Mouse (Mus musculus) mature B cell (primary cell): Measurements from ENCODE around the gene Cd48.
"Not testable (repeated sequence)": the region's sequence is repeated elsewhere in the genome, so short reads cannot be mapped to it uniquely, and the experiment has no call there.

Experiments
- in situ Hi-C: fragments of 300-500 bp; cut with MboI; formaldehyde crosslinking; loops from 2 replicates; pipeline ENCODE4 v1.14.3; 2019

Cd48 gene

DNA sequence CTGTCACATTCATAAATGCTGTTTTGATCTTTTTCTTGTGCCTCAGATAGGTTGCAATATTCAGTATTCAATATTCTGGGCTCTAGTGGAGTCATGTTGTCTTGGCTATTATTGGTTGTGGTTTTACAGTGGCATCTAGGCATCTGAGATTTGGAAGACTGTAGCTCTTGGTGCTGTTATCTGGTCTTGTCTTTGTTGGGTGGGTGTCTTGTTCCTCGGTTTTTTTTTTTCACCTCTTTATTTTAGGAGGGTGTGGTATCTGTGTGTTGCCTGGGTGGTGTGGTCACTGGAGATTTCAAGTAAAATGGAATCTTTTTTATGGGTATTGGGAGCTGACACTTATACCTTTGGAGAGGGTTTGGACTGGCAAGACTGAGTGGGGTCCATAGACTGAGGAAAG lies 12.1 kb downstream of the Cd48 start:
- in situ Hi-C loops: no loop called here

DNA sequence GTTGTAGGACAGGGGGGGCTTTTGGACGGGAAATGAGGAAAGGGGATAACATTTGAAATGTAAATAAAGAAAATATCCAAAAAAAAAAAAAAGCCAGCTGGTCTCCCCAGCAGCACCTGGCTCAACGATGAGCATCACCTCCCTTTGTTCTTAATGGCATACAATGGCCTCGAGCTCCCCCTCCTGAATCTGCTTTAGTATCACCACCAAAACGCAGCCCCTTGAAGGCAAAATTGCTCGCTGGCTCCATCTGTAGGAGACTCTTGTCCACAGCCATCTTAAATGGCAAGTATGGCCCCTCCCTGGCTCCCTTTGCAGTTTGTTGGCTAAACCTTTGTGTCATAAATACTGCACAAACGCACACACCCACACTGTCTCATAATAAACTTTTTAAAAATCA lies 17.2 kb downstream of the Cd48 start:
- in situ Hi-C loops: no loop called here

GRCm38 (mm10) chr1:171713736-171714135 lies 31.9 kb downstream of the Cd48 start:
- in situ Hi-C loops: not testable (repeated sequence)

DNA sequence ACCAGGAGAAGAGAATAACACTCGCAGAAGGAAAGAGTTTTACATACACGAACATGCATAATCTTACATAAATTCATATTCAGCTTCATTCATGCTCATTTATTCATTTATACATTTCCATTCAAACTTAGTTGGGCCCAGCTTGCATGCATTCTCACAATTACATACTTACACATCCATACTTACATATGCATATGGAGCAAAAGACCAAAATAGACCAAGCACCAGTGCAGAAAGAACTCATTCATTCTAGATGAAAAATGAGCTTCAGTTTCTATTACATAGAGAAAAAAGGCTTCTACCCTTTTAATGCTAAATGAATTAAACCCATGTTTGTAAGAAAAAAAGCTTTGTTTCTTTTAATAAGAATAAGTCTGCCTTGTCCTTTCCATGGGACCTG lies 33.6 kb downstream of the Cd48 start:
- in situ Hi-C loops: no loop called here

- in situ Hi-C loops: no loop called here
Measured at GRCm38 (mm10) chr1:171716232-171716631, 34.4 kb downstream of the Cd48 start.

GRCm38 (mm10) chr1:171731195-171731594 lies 49.4 kb downstream of the Cd48 start:
- in situ Hi-C loops: no loop called here

- in situ Hi-C loops: no loop called here
Measured at GRCm38 (mm10) chr1:171734898-171735297, 53.1 kb downstream of the Cd48 start.

GRCm38 (mm10) chr1:171748127-171748969 lies 66.5 kb downstream of the Cd48 start:
- in situ Hi-C loops: no loop called here
